Mouse (Mus musculus) ES-CJ7 (cell line): Measurements from ENCODE around the gene Purb.
"Not testable (repeated sequence)": the region's sequence is repeated elsewhere in the genome, so short reads cannot be mapped to it uniquely, and the experiment has no call there.

ENCODE experiments used
- DNase-seq: peaks from one replicate; pipeline ENCODE4 v3.0.0; 2011; ENCODE audit warnings: low read depth, low spot score

Purb gene

GRCm38 (mm10) chr11:6484244-6484959, 8.7 kb upstream of the Purb start:
- no peak for DNase-seq

- no peak for DNase-seq
These were observed 7.4 kb upstream of the Purb start for GRCm38 (mm10) chr11:6483103-6483502.

DNA sequence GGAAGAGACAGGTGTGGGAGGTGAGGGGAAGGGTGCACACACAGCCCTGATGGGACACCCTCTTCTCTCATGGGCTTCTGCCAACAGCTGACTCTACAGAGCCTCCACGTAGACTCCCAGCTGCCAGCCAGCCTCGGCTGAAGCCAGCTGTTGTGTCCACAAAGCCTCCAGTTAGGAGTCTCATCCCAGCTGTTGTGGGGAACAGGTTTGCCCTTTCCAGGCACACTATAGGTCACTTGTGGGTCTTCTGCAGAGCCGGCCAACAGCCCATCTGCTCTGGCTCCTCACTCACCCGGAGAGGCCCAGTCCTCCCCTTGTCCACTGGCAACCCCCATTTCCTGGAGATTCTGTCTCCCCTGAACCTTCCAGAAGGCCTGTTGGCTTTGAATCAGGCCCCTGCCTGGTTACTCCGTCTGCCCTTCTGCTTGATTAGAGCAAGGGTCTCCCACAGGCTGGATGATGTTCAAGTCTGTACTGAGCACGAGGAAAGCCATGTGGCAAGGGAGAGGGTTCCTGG, 6.0 kb upstream of the Purb start:
- DNase-seq = no peak

- DNase-seq = no peak
These were observed 5.1 kb upstream of the Purb start for GRCm38 (mm10) chr11:6480681-6481405.

DNA sequence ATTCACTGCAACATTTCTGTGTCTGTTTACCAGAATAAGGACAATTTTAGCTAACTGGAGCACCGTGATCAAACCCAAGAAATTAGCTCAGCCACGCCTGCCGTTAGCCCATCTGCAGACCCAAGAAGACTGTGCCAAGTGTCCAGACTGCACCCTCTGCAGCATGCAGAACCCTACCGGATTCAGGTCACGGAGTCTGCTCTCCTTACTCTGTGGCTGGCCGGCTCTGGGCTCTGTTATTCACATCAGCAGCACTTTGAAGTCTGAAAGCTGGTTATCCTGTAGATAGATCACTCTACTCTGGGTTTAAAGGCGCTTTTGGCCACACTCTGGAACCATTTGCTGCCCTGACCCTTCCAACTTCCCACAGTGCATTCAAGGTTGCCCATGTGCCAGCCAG, 4.5 kb upstream of the Purb start:
- no peak for DNase-seq

DNA sequence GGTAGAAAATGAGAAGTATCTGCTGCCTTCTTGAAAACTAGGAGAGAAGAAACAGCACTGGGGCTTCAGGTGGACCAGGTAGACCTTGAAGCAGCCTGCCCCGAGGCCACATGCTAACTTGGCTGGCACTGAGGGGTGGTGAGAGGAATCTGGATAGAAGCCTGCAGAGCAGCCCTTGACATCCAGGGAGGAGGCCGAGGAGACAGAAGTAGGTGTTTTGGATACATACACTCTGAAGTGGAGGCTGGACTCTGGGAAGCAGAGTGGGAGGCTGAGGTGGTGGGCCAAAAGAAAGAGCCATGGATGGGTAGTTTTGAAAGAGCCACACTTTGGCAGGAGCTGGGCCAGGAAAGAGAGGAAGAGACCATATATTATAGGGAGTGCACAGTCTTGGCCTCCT, 3.5 kb upstream of the Purb start:
- DNase-seq = no peak

- no peak for DNase-seq
These were observed 1.6 kb upstream of the Purb start for GRCm38 (mm10) chr11:6477350-6477749.

- no peak for DNase-seq
These were observed 1.2 kb upstream of the Purb start for GRCm38 (mm10) chr11:6476876-6477275.

DNA sequence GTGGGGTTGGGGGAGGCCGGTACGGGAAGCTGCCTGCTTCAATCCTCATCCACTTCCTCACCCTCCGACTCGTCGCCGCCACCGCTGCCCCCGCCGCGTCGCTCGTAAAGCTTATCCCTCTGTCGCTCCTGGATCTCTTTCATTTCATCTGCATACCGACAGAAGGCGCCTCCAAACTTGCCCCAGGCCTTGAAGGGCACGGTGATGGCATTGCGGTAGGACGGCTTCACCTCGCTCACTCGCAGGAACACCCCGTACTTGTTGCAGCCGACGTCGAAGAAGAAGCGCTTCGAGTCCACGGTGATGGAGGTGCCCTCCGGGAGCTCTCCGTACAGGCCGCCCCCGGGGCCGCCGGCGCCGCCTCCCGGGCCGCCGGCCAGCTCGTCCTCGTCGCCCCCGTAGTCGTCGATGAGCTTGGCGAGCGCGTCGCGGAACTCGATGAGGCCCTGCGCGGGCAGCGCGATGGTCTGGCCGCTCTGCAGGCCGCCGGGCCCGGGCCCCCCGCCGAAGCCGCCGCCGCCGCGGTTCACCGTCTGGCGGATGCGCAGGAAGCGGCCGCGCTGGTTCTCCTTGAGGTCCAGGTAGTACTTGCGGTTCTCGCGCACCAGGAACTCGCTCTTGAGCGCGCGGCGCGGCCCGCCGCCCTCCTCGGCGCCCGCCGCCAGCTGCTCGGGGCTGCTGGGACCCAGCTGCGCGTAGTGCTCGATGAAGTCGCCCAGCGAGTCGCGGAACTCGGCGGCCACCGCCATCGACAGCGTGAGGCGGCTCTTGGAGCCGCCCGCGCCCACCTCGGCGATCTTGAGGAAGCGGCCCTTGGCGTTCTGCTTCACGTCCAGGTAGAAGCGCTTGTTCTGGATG, 614 bp downstream of the Purb start:
- DNase-seq = peak; percentile 52

DNA sequence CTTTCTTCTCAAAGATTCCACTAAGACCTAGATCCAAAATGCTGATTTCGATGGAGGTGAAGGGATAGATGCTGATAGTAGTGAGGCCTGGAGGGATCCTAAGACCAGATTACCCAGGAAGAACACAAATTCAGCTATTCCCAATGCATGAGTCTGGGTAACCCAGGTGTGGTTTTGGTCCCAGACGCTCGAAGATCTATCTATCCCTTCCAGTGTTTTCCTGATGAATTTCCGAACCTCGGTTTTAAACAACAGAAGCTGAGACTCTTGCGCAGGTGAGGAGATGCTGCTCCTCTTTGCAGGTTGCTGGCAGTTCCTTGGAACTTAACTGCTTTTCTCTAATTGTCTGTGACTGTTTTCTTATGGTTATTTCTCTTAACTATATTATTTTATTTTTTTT, 1.3 kb downstream of the Purb start:
- DNase-seq = no peak

- DNase-seq = no peak
These were observed 3.6 kb downstream of the Purb start for GRCm38 (mm10) chr11:6472076-6472475.

DNA sequence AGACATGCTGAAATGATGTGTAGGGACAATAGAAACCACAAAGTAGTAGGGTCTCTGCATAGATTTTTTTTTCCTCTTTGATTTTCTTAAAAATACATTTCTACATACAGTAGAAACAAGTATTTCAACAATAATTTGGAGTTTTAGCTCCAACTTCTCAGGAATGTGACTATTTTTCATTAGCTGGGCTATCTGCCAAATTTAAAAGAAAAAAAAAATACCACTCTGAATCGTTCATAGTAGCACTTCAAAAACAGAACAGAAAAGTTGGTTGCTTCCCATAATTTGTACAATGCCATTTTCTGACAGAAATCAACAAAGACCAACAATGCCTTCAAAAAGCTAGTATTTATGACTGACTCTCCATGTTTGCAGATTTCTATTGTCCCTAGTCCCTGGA, 4.2 kb downstream of the Purb start:
- no peak for DNase-seq

DNA sequence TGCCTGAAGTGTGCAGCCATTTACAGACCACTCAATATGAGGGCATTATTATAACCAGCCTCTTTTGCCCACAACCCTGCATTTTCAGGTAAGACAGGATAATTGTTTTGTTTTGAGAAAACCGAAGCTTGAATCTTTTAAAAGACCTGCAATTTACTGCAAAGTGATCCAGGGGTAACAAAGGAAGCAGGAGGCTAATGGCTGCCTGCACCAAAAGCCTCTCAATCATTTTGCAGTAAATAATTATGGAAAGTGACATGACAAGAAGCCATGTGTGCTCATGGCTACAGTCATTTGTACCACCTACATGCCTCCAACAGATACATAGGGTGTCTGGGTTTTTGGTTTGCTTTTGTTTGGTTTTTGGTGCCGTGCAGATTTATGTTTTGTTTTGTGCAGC, 4.7 kb downstream of the Purb start:
- DNase-seq = no peak

DNA sequence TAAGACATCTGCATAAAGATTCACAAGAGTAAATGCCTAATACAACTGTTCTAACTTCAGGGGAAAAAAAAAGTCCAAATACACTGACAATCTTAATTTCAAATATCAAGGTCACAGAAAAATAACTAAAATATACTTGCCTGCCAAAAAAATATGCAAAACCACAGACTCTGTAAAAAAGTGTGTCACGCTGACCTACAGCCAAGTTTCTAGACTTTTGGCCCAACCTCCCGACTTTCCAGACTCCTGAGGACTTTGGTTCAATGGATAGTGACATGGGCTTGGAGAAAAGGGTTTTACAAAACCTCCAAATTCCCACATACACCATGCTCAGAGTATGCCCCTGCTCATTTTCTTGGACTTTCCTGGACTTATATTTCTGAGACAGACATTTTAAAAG, 7.2 kb downstream of the Purb start:
- no peak for DNase-seq

- DNase-seq = peak; percentile 69
These were observed 10.6 kb downstream of the Purb start for GRCm38 (mm10) chr11:6465122-6465521.

GRCm38 (mm10) chr11:6463159-6463837, 12.4 kb downstream of the Purb start:
- DNase-seq = peak; percentile 55

DNA sequence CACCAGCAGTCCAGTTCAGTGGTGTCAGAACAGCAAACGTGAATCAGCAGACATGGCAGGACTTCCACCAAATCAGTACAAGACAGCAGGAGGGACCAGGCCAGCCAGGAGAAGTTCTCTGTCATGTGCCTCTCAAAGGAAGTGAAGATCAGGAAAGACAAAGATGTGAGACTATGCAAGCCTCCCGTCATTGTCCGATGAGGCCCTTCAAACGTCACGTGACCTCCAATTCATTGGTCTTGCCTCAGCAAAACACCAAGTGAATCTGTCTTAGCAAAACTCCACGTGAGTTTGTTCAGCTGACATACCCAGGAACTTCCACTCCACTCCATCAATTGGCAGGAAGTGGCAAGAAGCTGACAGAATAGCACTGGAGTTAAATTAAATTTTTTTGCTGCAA, 19.6 kb downstream of the Purb start:
- DNase-seq = no peak

GRCm38 (mm10) chr11:6448155-6448554, 27.6 kb downstream of the Purb start:
- not testable (repeated sequence) for DNase-seq

- no peak for DNase-seq
These were observed 28.2 kb downstream of the Purb start for GRCm38 (mm10) chr11:6447493-6447892.

- DNase-seq = no peak
These were observed 29.8 kb downstream of the Purb start for GRCm38 (mm10) chr11:6445951-6446350.

DNA sequence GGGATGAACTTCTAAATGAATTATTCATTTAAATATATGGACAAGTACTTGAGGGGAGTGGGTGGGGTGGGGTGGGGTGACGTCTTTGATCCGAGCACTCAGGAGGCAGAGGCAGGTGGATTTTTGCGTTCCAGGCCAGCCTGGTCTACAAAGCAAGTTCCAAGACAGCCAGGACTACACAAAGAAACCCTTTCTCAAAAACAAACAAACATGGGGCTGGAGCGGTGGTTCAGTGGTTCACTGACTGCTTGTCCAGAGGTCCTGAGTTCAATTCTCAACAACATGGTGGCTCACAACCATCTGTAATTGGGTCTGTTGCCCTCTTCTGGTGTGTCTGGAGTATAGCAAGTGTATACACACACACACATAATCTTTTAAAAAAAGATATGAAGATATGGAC, 30.3 kb downstream of the Purb start:
- no peak for DNase-seq
